Mouse (Mus musculus) cerebellum, postnatal 10 days (tissue): Measurements from ENCODE around the gene Hils1.

ENCODE experiments used
- DNase-seq, 2 experiments: peaks; one replicate each; pipeline ENCODE4 v3.0.0; 2021; ENCODE audit warnings: mixed read lengths in 2 of 2

The Hils1 gene

DNA sequence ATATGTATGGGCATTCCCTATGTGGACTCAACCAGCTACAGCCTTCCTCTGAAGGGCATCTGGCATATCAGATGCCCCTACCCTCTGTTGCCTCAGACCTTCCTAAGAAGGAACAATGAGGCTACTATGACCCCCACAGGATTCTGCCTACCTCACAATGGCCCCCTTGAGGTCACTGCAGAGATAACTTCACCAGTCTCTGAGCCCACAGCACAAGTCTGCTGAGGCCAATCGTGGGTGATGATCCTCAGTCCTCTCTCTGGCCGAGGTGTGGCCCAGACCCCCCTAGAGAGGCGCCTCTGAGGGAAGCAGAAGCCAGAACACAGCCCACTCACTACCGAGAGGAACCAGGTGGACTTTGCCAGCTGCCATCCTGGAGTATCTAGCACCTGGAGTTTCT lies at the start of gene Hils1:
Gene Hils1, plus strand, starts transcription at position 175 of the 400 bp plus-strand sequence.
- DNase-seq = no peak

DNA sequence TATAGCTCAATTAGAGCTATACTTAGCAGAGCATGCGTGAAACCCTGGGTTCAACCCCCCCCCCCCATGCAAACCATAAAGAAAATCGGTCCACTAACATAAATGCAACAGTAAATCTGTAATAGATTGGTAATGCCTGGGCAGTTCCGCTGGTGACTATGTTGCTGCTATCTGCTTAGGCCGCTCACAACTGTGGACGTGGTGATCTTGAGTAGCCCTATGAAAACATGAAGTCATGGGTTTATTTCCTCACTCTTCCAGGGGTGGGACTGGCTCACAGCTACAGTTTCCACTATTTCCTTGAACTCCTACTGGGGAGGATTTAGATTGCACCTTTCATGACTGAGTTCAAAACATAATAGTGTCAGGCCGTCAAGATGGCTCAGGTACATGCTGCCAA lies 49.7 kb upstream of the Hils1 start:
- no peak for DNase-seq

DNA sequence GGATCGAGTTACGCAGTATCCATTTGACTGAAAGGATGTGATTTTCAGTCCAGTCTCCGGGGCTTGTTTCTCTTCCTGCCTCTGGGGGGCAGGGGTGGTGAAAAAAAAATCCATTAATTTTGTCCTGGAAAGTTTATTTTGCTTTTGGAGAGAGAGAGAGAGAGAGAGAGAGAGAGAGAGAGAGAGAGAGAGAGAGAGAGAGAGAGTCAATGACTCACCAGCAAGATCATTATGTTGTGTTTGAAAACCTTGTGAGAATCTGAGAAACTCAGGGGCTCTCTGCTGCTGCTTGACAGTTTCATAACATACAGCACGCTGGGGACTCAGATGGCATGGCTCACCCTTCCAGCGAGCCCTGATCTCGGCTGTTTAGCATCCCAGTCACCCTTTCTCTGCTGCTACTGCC lies 46.4 kb upstream of the Hils1 start:
- no peak for DNase-seq

DNA sequence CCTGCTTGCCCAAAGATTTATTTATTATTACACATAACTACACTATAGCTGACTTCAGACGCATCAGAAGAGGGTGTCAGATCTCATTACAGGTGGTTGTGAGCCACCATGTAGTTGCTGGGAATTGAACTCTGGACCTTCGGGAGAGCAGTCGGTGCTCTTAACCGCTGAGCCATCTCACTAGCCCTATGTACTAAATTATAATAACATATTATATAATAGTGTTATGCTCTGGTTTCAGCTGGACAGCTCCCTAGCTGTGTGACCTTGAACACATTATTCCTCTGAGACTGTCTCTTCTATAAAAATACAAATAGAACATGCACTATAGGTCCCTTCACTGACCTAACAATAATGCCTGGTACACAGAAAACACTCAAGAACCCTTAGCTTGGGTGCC lies 42.4 kb upstream of the Hils1 start:
- DNase-seq = no peak

DNA sequence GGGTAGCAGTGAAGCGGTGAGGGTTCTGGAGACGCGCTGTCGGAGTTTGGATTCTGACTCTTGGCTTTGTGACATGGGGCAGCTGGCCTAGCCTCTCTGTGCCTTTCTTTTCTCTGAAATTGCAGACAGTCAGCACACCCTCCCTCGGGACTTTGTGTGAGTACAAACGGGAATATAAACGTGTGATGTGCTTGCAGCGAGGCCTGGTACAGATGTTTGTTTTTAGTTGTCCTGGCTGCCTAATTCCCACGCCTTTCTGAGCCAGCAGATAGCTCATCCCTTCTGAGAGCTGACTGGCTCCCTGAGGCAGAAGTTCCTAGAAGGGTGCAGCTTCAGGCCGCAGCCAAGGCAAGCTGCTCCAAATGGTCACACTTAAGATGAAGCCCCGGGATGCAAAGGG lies 41.0 kb upstream of the Hils1 start:
- no peak for DNase-seq

DNA sequence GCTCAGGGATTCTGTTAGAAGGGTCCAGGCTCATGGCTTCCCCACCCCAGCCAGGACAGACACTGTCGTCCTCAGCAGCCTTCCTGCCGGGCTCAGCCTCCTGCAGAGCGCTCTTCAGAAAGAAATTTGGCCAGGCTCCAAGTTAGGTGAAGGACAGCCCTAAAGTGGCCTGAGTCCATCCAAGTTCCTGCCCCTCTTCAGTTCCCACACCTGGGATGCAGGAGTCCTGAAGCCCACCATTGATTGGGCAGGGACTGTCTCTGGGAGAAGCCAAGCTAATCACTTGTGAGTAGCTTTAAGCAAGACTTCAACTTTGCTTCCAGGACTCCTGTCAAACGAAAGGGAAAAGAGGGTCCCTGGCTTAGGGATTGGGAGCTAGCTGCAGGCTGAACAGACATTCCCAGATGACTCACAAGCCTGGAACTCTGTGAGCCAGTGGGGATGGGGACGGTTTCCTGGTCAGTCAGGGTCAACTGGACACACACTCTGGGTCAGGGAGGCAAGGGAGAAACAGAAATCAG lies 39.6 kb upstream of the Hils1 start:
- DNase-seq = no peak

DNA sequence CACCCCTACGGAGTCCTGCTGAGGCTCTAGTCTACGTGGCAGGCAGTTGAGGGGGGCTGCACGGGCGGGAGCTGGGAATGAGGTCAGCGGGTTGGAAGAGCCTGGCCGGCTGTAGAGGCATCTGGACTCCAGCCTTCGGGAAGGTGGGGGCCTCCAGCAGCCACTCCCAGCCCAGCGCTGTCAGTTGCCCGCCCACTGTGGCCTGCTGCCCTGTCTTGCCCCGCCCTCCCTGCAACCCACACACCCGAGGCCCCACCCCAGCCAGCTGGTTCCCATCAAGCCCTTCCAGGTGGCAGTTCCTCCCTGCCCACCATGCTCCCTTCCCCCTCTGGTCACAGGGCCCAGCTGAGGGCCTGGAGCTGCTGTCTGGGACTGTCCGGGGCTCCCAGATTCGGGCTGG lies 38.6 kb upstream of the Hils1 start:
- peak; percentile 83 to 91 for DNase-seq

DNA sequence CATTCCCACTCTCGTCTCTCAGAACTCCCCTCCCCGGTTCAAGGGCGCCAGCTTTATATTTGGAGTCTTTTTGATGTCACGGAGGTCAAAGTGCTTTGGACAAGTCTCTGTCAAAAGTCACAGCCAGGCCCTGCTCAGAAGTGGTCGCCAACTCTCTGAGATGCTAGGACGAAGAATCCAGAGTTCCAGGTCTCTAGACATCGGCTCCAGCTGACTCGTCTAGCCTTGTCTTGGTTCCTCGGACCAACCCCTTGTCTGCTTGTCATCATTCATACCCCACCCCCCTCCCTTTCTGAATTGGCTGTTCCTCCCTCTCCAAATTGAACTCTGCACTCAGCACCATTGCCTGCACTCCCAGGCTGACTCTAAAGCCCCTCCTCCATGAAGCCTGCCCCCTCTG lies 37.8 kb upstream of the Hils1 start:
- DNase-seq = no peak

DNA sequence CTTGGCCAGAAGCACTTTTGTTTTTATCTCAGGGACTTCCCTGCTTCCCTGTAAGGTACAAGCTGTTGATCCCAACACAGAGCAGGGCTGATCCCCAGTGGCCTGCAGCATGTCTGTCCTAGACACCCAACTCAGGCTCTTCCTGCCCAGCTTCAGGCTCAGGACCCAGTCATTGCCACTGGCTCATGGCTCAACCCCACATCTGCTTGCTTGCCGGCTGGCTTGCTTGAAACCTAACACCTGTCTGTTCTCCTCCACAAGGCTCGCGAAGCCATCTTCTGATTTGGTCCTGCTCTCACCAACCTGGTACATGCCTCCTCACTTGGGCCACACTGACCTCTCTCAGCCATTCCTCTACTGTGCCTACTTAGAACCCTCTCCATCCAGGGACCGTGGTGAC lies 37.2 kb upstream of the Hils1 start:
- no peak for DNase-seq

DNA sequence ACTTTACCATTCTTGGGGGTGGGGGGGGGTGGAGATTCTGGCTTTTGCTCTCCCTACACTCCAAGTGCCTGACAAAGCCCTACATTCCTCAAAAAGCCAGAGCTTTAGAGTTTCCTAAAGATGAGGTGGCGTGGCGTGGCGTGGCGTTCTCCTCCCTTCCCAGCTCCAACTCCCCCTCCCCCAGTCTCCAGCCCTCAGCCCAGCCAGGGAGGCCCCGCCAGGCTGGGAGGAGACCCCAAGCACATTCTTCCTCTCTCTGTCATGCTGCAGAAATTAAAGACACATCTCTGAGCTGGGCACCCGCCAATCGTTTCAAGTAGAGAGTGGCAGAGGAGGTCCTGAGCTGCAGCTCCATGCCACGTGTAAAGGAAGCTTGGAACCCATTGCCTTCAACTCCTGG lies 33.8 kb upstream of the Hils1 start:
- no peak for DNase-seq

DNA sequence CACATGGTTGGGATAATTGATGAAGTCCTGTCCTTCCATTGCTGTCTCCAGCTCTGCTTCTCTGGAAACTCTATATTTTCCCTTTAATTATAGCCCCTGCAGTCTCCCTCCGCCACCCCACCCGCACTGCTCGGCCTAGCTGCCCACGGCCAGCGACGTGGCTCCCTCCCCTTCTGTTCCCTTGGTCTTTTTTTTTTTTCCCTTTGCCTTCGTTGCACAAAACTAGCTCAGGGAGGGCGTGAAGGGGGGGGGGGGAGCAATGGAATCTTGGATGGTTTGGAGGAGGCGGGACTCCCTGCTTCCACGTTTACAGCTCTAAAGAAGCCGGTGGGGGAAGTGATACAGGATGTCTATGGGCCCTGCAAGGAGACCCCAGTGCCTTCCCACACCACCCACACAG lies 32.9 kb upstream of the Hils1 start:
- no peak for DNase-seq

DNA sequence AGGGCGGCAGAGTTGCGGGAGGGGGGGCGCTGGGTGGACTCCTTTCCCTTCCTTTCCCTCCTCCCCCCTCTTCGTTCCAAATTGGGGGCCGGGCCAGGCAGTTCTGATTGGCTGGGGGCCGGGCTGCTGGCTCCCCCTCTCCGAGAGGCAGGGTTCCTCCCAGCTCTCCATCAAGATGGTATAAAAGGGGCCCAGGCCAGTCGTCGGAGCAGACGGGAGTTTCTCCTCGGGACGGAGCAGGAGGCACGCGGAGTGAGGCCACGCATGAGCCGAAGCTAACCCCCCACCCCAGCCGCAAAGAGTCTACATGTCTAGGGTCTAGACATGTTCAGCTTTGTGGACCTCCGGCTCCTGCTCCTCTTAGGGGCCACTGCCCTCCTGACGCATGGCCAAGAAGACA lies 31.3 kb upstream of the Hils1 start, which contains the start of gene Col1a1:
Gene Col1a1, plus strand, starts transcription at position 180 of the 400 bp plus-strand sequence.
- no peak for DNase-seq

DNA sequence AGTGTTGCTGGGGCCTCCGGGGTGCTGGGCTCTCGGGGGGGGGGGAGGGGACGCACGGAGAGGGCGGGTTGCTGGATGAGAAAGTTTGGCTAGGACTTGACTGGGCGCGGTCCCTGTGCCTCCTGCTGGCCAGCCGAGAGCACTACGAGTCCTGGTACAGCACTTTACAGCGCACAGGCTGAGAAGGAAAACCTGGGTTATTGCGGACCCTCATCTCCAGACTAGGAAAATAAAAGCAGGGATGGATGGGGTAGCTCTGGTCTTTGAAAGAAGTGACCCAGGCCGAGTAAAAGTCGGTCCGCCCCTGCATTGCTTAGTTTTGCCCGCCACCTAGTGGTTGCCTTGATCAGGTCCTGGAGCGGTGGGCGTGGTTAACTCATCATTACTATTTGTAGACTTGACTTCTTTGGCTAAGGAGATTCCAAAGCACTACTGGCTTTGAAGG lies 30.5 kb upstream of the Hils1 start:
- peak; percentile 95 to 97 for DNase-seq

DNA sequence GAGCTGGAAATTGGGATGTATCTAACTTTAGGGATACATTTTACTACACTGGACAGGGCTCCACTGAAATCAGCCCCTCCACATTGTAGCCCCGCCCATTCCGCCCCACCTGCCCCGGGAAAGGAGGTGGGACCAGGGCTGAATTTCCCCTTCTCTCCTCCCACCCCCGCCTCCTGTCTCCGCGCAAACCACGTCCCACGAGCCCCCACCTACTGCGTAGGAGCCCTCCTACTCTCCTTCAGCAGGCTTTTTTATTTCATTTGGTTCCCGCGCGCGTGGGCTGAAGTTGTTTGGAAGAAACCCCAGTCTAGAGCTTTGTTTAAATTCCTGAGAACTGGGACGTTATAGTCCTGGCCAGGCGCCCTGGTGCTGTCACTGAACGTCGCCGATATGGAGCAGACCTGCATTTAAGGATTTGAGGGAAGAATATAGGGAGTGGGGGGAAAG lies 30.0 kb upstream of the Hils1 start:
- DNase-seq = no peak

DNA sequence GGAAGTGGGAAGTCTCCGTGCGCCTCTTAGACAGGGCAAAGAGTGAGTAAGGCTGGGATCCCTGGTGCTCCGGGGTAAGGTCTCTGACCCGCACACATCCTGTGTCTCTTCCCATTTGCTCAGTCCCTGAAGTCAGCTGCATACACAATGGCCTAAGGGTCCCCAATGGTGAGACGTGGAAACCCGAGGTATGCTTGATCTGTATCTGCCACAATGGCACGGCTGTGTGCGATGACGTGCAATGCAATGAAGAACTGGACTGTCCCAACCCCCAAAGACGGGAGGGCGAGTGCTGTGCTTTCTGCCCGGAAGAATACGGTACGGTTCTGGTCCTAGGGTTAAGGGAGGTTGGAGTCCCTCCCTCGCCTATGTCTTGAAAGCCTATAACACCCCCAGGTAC lies 29.6 kb upstream of the Hils1 start:
- no peak for DNase-seq

DNA sequence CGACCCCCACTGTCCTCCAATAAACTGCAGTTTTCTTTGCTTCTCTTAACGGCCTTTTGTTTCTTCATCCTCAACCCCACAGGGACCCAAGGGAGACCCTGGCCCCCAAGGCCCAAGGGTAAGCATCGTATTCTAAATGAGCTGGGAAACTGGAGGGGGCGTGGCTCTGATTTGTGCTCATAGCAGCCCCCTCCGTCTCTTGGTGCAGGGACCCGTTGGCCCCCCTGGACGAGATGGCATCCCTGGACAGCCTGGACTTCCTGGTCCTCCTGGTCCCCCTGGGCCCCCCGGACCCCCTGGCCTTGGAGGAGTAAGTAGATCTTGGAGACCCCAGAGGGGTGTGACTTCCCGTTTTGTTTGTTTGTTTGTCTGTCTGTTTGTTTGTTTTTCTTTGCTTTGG lies 29.1 kb upstream of the Hils1 start:
- peak in 1 of 2 experiments; percentile 36 for DNase-seq

DNA sequence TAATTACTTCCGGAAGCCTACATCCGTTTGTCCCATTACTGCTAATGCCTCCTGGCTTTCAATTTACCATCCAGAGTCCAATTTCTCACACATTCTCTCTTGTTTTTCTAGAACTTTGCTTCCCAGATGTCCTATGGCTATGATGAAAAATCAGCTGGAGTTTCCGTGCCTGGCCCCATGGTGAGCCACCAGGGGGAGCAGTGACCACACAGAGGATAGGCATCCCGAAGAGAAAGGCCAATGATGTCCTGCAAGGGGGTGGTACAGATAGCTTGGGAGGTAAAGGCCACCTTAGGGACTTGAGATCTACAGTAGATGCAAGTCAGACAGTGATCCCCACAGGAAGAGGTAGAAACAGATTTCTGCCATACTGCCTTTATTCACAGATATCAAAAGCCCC lies 28.1 kb upstream of the Hils1 start:
- DNase-seq = peak; percentile 87 to 88

DNA sequence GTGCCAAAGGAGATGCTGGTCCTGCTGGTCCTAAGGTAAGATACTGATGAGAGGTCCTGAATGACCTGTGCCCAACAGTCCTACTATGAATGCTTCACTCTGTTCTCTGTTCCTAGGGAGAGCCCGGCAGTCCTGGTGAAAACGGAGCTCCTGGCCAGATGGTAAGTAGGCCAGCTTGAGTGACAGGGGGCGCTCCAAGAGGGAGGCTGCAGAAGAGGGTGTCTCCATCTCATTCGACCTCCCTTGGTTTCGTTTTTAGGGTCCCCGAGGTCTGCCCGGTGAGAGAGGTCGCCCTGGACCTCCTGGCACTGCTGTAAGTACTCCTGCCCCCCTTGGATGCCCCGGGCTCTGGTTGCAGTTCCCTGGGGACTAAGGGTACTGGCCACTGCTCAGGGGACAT lies 26.3 kb upstream of the Hils1 start:
- no peak for DNase-seq

DNA sequence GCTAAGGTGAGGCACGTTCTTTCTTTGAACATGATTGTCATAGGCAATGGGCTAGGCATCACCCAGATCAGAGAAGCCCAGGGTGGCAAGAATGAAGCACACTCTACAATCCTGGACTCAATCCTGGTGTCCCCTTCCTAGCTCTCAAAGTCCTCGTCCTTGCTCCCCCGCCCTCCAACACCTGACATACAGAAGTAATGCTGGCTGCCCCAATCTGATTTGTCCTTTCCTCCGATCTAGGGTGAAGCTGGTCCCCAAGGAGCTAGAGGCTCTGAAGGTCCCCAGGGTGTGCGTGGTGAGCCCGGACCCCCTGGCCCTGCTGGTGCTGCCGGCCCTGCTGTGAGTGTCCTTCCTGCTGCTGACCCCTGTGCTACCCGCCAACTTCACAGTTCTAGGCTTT lies 25.6 kb upstream of the Hils1 start:
- no peak for DNase-seq

DNA sequence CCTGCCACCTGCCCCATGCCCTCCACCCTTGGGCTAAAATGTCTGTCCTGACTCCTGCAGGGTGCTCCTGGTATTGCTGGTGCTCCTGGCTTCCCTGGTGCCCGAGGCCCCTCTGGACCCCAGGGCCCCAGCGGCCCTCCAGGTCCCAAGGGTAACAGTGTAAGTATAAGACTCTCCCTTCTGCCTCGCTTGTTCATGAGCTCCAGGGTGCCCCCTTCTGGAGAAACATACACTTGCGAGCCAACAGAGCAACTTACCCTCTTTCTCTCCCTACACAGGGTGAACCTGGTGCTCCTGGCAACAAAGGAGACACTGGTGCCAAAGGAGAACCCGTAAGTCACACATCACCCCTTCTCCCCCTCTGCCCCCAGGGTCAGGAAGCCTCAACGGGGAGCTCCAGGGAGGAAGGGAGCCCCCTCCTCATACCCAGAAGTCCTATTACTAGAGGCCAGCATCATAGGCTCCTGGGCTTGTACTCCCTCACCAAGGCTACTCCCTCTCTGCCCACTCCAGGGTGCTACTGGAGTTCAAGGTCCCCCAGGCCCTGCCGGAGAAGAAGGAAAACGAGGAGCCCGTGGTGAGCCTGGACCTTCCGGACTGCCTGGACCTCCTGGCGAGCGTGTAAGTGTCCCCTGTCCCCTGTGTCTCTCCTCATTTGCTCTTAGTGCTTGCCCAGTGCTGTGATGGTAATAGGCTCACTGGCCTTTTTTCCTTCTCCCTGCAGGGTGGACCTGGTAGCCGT lies 24.9 kb upstream of the Hils1 start:
- peak; percentile 59 to 68 for DNase-seq

DNA sequence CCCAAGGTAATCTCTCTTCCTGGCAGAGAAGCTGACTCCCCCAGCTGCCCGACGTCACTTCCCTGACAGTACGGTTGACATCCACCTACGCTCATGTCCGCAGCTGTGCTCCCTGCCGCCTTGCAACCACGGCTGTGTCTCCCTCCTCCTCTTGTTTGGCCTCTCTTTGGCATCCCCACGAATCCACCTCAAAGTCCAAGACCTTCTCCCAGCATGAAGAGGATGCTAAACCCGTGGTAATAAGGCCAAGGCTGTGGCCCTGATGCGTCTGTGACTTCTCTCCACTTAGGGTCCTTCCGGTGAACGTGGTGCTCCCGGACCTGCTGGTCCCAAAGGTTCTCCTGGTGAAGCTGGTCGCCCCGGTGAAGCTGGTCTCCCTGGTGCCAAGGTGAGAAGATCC lies 24.3 kb upstream of the Hils1 start:
- DNase-seq = no peak

DNA sequence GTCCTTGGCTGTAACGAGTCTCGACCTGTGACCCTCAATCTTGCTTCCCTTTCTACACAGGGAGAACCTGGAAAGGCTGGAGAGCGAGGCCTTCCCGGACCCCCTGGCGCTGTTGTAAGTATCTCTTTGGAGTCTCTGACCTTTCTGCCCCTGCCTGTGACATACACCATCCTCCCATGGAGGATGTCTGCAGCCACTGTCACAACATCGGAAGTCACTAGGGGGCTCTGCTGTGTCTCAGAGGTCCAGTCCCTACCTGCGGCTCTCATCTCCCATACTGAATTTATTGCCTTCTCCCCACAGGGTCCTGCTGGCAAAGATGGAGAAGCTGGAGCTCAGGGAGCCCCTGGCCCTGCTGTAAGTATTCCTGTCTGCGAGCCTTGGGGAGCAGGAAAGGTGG lies 23.1 kb upstream of the Hils1 start:
- DNase-seq = no peak

DNA sequence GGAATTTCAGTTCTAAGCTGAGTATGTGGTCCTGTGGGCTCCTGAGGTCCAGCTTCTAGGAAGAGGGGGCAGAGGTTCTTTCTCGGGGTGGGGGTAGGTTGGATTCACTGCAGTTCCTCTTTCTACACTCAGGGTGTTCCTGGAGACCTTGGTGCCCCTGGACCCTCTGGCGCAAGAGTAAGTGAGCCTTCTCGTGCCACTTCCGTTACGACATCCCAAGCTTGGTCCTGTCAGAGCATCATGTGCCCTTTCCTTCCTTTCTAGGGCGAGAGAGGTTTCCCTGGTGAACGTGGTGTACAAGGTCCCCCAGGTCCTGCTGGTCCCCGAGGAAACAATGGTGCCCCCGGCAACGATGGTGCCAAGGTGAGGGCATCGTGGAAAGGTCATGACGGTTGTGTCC lies 22.2 kb upstream of the Hils1 start:
- DNase-seq = no peak

DNA sequence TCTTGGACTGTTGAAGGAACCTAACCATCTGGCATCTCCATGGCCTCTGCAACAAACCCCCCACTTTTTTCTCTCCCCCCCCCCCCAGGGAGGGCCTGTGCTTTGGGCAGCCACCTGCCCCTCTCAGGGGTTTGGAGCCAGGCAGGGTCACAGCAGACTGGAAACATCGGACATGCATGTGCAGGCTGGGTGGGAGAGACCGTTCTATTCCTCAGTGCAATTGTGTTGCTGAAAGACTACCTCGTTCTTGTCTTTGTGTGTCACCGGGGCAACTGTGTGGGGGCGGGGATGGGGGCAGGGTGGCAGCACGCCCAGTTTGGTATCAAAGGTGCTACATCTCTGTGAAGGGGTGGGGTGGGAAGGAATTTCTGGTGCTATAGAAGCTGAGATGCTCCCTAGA lies 15.2 kb upstream of the Hils1 start:
- DNase-seq = peak; percentile 40 to 47

DNA sequence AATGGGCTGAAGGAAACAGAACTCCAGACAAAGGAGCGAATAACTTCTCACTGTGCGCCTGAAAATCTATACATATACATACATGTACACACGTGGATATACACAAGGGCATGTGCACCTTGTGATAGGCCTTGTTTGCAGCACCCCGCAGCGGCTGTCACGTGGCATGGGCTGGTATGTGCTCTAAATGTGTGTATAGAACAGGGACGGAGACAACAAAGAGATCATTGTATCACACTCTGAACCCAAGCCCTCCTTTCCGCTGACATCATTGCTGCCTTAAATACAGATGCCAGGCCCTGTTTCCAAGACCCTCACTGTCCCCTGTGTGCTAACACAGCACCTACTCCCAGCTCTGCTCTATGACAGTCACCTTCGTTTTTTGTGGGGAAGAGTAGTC lies 12.3 kb upstream of the Hils1 start:
- no peak for DNase-seq
